Mouse (Mus musculus): ENCODE results near the gene Sox1.

Gene Sox1

GRCm38 (mm10) chr8:12395071-12396031, at the start of gene Sox1:
TSS of gene Sox1 (plus strand) at chr8:12395295.
- DNase-seq, result no peak

GRCm38 (mm10) chr8:12345881-12346280, 49.2 kb upstream of the Sox1 start:
- DNase-seq, result no peak

- no peak for DNase-seq
These were observed 48.2 kb upstream of the Sox1 start for GRCm38 (mm10) chr8:12346870-12347269.

- DNase-seq, result no peak
These were observed 46.8 kb upstream of the Sox1 start for GRCm38 (mm10) chr8:12348306-12348705.

GRCm38 (mm10) chr8:12349591-12349990, 45.5 kb upstream of the Sox1 start:
- no peak for DNase-seq

GRCm38 (mm10) chr8:12351121-12351520, 44.0 kb upstream of the Sox1 start:
- DNase-seq, result no peak

- DNase-seq, result no peak
These were observed 40.6 kb upstream of the Sox1 start for GRCm38 (mm10) chr8:12354406-12355025.

GRCm38 (mm10) chr8:12368161-12368560, 26.9 kb upstream of the Sox1 start:
- no peak for DNase-seq

GRCm38 (mm10) chr8:12368856-12369255, 26.2 kb upstream of the Sox1 start:
- no peak for DNase-seq

GRCm38 (mm10) chr8:12381111-12381510, 14.0 kb upstream of the Sox1 start:
- DNase-seq, result no peak

GRCm38 (mm10) chr8:12382707-12383561, 12.2 kb upstream of the Sox1 start:
- no peak for DNase-seq

- peak; percentile 18 for DNase-seq
These were observed 10.9 kb upstream of the Sox1 start for GRCm38 (mm10) chr8:12383979-12384890.

GRCm38 (mm10) chr8:12384996-12385685, 10.0 kb upstream of the Sox1 start:
- DNase-seq, result no peak

- no peak for DNase-seq
These were observed 9.2 kb upstream of the Sox1 start for GRCm38 (mm10) chr8:12385686-12386488.

GRCm38 (mm10) chr8:12386530-12387222, 8.4 kb upstream of the Sox1 start:
- DNase-seq, result no peak

GRCm38 (mm10) chr8:12387223-12387860, 7.8 kb upstream of the Sox1 start:
- no peak for DNase-seq

GRCm38 (mm10) chr8:12387901-12388300, 7.2 kb upstream of the Sox1 start:
- DNase-seq, result no peak

GRCm38 (mm10) chr8:12388390-12389115, 6.5 kb upstream of the Sox1 start:
- no peak for DNase-seq

GRCm38 (mm10) chr8:12389116-12389471, 6.0 kb upstream of the Sox1 start:
- DNase-seq, result no peak
